ENCODE assay signal across 12 mouse cellular contexts in the genomic region with DNA sequence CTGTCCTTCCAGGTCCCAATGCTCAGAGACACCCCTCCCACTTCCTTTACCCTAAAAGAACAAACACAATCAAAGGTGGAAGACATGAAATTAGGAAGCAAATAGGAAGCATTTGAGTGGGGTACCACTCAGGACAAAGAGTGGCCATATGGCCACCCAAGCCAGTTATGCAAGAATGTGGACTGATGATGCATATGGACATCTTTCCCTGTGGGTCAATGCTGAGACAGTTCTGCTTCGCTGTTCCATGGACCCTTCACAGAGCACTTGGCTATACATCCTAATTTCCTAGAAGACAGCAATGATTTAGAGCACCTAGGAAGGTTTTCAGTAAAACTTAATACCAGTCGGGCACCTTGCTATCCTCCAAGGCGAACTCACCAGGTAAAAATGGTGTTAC.
"Had no signal": no experiment of that assay in that cellular context is flagged by ENCODE, and none has a peak within 500 bp of the region (broad histone marks: within the 10 kb centered on the region; RNA-seq: fewer than 3 reads in every experiment).

No protein-coding gene starts in this region.

- H3K4me3 ChIP-seq: kidney, embryonic 15.5 days; limb, embryonic 10.5 days; liver, embryonic 12.5 days; lung, embryonic 15.5 days; midbrain, embryonic 10.5 days; midbrain, embryonic 15.5 days had no signal

- H3K36me3 ChIP-seq: kidney, embryonic 15.5 days; limb, embryonic 10.5 days; liver, embryonic 12.5 days; lung, embryonic 15.5 days; midbrain, embryonic 10.5 days; midbrain, embryonic 15.5 days had no signal

- H3K9me3 ChIP-seq: kidney, embryonic 15.5 days; limb, embryonic 10.5 days; liver, embryonic 12.5 days; lung, embryonic 15.5 days; midbrain, embryonic 10.5 days; midbrain, embryonic 15.5 days had no signal

- ATAC-seq: liver, embryonic 12.5 days; midbrain, embryonic 15.5 days had no signal

- H3K27ac ChIP-seq: kidney, embryonic 15.5 days; limb, embryonic 10.5 days; liver, embryonic 12.5 days; lung, embryonic 15.5 days; midbrain, embryonic 10.5 days; midbrain, embryonic 15.5 days; stomach, postnatal 0 days had no signal

- DNase-seq: kidney, adult 2 months; kidney, postnatal 14 days; lung, postnatal 14 days; right cerebral cortex, postnatal 14 days; thymus, postnatal 4 days had no signal

- H3K27me3 ChIP-seq: kidney, embryonic 15.5 days; liver, embryonic 12.5 days; lung, embryonic 15.5 days; midbrain, embryonic 15.5 days had no signal
